Mouse (Mus musculus) gastrocnemius, postnatal 36 days (tissue): ENCODE data around the gene Zfp541. TPM values are rescaled to one million over a fixed set of nuclear protein-coding genes. Genes with fewer than 3 reads are reported as not detected.

Experiments
- DNase-seq, 2 experiments: peaks; one replicate each; pipeline ENCODE4 v3.0.0; 2022
- intact Hi-C: fragments of 180-260 bp; cut with DNase I; formaldehyde crosslinking; loops from one replicate; pipeline ENCODE4 v1.15.1; 2025
- total RNA-seq, 2 experiments: library from RNA; stranded (reverse); gene quantifications; 2 replicates each; pipeline ENCODE4 v1.2.3; 2021

The Zfp541 gene
- total RNA-seq, 2 experiments from 2014 or later: not detected

- no peak for DNase-seq
- intact Hi-C loops: no loop called here
Measured at GRCm38 (mm10) chr7:16042850-16043775, 18.5 kb upstream of the Zfp541 start.

GRCm38 (mm10) chr7:16043861-16044435, 17.7 kb upstream of the Zfp541 start:
- DNase-seq: no peak
- intact Hi-C loops: loop anchor here (2.0 kb wide), 1 partner anchor 13 kb away; no protein-coding TSS in a partner anchor

- intact Hi-C loops: loop anchor here (2.0 kb wide), 1 partner anchor 14 kb away; no protein-coding TSS in a partner anchor
- DNase-seq: no peak
Measured at GRCm38 (mm10) chr7:16044531-16044930, 17.1 kb upstream of the Zfp541 start.

- DNase-seq: no peak
- intact Hi-C loops: loop anchor here (2.0 kb wide), 1 partner anchor 15 kb away; no protein-coding TSS in a partner anchor
Measured at GRCm38 (mm10) chr7:16045538-16045937, 16.1 kb upstream of the Zfp541 start.

- DNase-seq: peak in 1 of 2 experiments; percentile 47
- intact Hi-C loops: loop anchor here (2.0 kb wide), 1 partner anchor 41 kb away; no protein-coding TSS in a partner anchor
Measured at GRCm38 (mm10) chr7:16046101-16046480, 15.5 kb upstream of the Zfp541 start.

- DNase-seq: peak; percentile 78 to 83
- intact Hi-C loops: loop anchor here (2.0 kb wide), 1 partner anchor 42 kb away; no protein-coding TSS in a partner anchor
Measured at GRCm38 (mm10) chr7:16046481-16047337, 14.9 kb upstream of the Zfp541 start.

GRCm38 (mm10) chr7:16047338-16048146, 14.1 kb upstream of the Zfp541 start, which contains the start of gene Bicra:
Bicra (minus strand) TSS chr7:16047921.
- DNase-seq: peak; percentile 85
- intact Hi-C loops: loop anchor here (2.0 kb wide), 1 partner anchor 43 kb away; no protein-coding TSS in a partner anchor

GRCm38 (mm10) chr7:16048164-16048564, 13.4 kb upstream of the Zfp541 start:
- intact Hi-C loops: no loop called here
- DNase-seq: peak; percentile 95 to 98

- intact Hi-C loops: no loop called here
Measured at GRCm38 (mm10) chr7:16048675-16049575, 12.7 kb upstream of the Zfp541 start.

GRCm38 (mm10) chr7:16049576-16049915, 12.1 kb upstream of the Zfp541 start:
- intact Hi-C loops: no loop called here
- DNase-seq: no peak

More at GRCm38 (mm10) chr7:16048675-16049575, 12.7 kb upstream of the Zfp541 start:
- DNase-seq: no peak

- no peak for DNase-seq
Measured at GRCm38 (mm10) chr7:16050600-16050999, 11.0 kb upstream of the Zfp541 start.

GRCm38 (mm10) chr7:16051883-16052595, 9.6 kb upstream of the Zfp541 start:
- intact Hi-C loops: loop anchor here (2.0 kb wide), 1 partner anchor 69 kb away; no protein-coding TSS in a partner anchor
- peak; percentile 66 for DNase-seq

More at GRCm38 (mm10) chr7:16050600-16050999, 11.0 kb upstream of the Zfp541 start:
- intact Hi-C loops: loop anchor here (2.0 kb wide), 1 partner anchor 68 kb away; no protein-coding TSS in a partner anchor

GRCm38 (mm10) chr7:16052684-16053083, 8.9 kb upstream of the Zfp541 start:
- peak; percentile 91 to 93 for DNase-seq
- intact Hi-C loops: no loop called here

- DNase-seq: no peak
- intact Hi-C loops: no loop called here
Measured at GRCm38 (mm10) chr7:16053105-16053504, 8.5 kb upstream of the Zfp541 start.

GRCm38 (mm10) chr7:16054966-16055365, 6.6 kb upstream of the Zfp541 start:
- DNase-seq: no peak
- intact Hi-C loops: loop anchor here (5.0 kb wide), 1 partner anchor 37 kb away; no protein-coding TSS in a partner anchor

- intact Hi-C loops: loop anchor here (5.0 kb wide), 1 partner anchor 37 kb away; no protein-coding TSS in a partner anchor
Measured at GRCm38 (mm10) chr7:16055665-16056064, 5.9 kb upstream of the Zfp541 start.

GRCm38 (mm10) chr7:16056459-16057135, 5.0 kb upstream of the Zfp541 start:
- DNase-seq: no peak
- intact Hi-C loops: loop anchor here (5.0 kb wide), 1 partner anchor 36 kb away; no protein-coding TSS in a partner anchor

More at GRCm38 (mm10) chr7:16055665-16056064, 5.9 kb upstream of the Zfp541 start:
- DNase-seq: no peak
